Mouse (Mus musculus) forebrain, embryonic 15.5 days (tissue): Measurements from ENCODE around the gene 3110082I17Rik. TPM values are rescaled to one million over a fixed set of nuclear protein-coding genes. Genes with fewer than 3 reads are reported as not detected.

Experiments used
- ATAC-seq: fragments of 200-750 bp; cut with Nextera tagmentation; replicated peaks from 2 replicates; pipeline ENCODE4 v1.8.0; 2017; ENCODE audit warnings: mild to moderate bottlenecking, moderate TSS enrichment, moderate library complexity
- H3K27ac ChIP-seq: fragments of 300-500 bp; sonication (generic); replicated peaks from 2 replicates; pipeline ENCODE4 v1.5.1; 2015; ENCODE audit warnings: mild to moderate bottlenecking, inconsistent platforms
- H3K27me3 ChIP-seq: fragments of 300-500 bp; sonication (generic); 2 replicates; pipeline ENCODE4 v1.6.1; 2015; ENCODE audit warnings: inconsistent platforms
- H3K36me3 ChIP-seq: fragments of 300-500 bp; sonication (generic); 2 replicates; pipeline ENCODE4 v1.6.1; 2015; ENCODE audit warnings: mild to moderate bottlenecking, inconsistent platforms
- H3K4me1 ChIP-seq: fragments of 300-500 bp; sonication (generic); 2 replicates; pipeline ENCODE4 v1.6.1; 2015; ENCODE audit warnings: inconsistent platforms
- H3K4me2 ChIP-seq: fragments of 300-500 bp; sonication (generic); replicated peaks from 2 replicates; pipeline ENCODE4 v1.6.1; 2015; ENCODE audit warnings: mild to moderate bottlenecking, inconsistent platforms
- H3K4me3 ChIP-seq: fragments of 300-500 bp; sonication (generic); 2 replicates; pipeline ENCODE4 v1.5.1; 2015; ENCODE audit warnings: mild to moderate bottlenecking, inconsistent platforms
- H3K9ac ChIP-seq: fragments of 300-500 bp; sonication (generic); replicated peaks from 2 replicates; pipeline ENCODE4 v1.6.1; 2015; ENCODE audit warnings: mild to moderate bottlenecking, inconsistent platforms
- H3K9me3 ChIP-seq: fragments of 300-500 bp; sonication (generic); 2 replicates; pipeline ENCODE4 v1.6.1; 2016; ENCODE audit warnings: inconsistent platforms
- WGBS: fragments of 180-500 bp; shearing (Covaris S2); methylation state at CpG from one replicate; pipeline ENCODE4 v1.1.7; 2015; ENCODE audit warnings: mixed read lengths; 5-methylcytosine and 5-hydroxymethylcytosine counted together
- polyA plus RNA-seq: library from polyadenylated mRNA; unstranded; fragments of >200 nt; fragmentation: Nextera tagmentation; extraction: Ambion mirVana; gene quantifications from 2 replicates; pipeline ENCODE4 v1.2.1, GENCODE M21; 2015

Gene 3110082I17Rik
- polyA plus RNA-seq, 1 experiment from 2014 or later: 20.4 TPM

- no peak overlapping the region for H3K27ac ChIP-seq
Measured at GRCm38 (mm10) chr5:139332590-139333272, 127.6 kb downstream of the 3110082I17Rik start.

GRCm38 (mm10) chr5:139331742-139332141, 128.6 kb downstream of the 3110082I17Rik start:
- ATAC-seq: no peak
- Histone ChIP-seq H3K27me3 (peaks cover 7% of the 10 kb centered on the region), H3K36me3 (peaks cover 18% of the 10 kb centered on the region), H3K9me3 (no peaks in the 10 kb centered on the region), H3K4me3 (no peak overlapping the region), H3K4me2 (no peak overlapping the region), H3K4me1 (no peaks in the 10 kb centered on the region), H3K27ac (no peak overlapping the region), H3K9ac (no peak overlapping the region)
- WGBS: 21% methylated on average over 8 of the region's 8 CpGs

More at GRCm38 (mm10) chr5:139332590-139333272, 127.6 kb downstream of the 3110082I17Rik start:
- no peak overlapping the region for H3K4me2 ChIP-seq
- peaks cover 26% of the 10 kb centered on the region for H3K36me3 ChIP-seq
- H3K27me3 ChIP-seq: no peaks in the 10 kb centered on the region
- no peak overlapping the region for H3K9ac ChIP-seq
- H3K4me1 ChIP-seq: no peaks in the 10 kb centered on the region
- WGBS: 86% methylated on average over 8 of the region's 8 CpGs
- no peak overlapping the region for H3K4me3 ChIP-seq
- H3K9me3 ChIP-seq: no peaks in the 10 kb centered on the region
- no peak for ATAC-seq

- ATAC-seq: no peak
- WGBS: 77% methylated on average over 7 of the region's 7 CpGs
- H3K4me1 ChIP-seq: peaks cover 1% of the 10 kb centered on the region; the same call in 1 of the 2 replicates
Measured at GRCm38 (mm10) chr5:139330766-139331165, 129.6 kb downstream of the 3110082I17Rik start.

GRCm38 (mm10) chr5:139327634-139328020, 132.7 kb downstream of the 3110082I17Rik start:
- 77% methylated on average over 7 of the region's 7 CpGs for WGBS
- Histone ChIP-seq H3K36me3 (no peaks in the 10 kb centered on the region), H3K27ac (no peak overlapping the region), H3K4me3 (no peak overlapping the region), H3K9ac (no peak overlapping the region), H3K4me1 (peaks cover 24% of the 10 kb centered on the region), H3K9me3 (no peaks in the 10 kb centered on the region), H3K4me2 (no peak overlapping the region), H3K27me3 (peaks cover 38% of the 10 kb centered on the region)
- ATAC-seq: no peak

More at GRCm38 (mm10) chr5:139330766-139331165, 129.6 kb downstream of the 3110082I17Rik start:
- no peak overlapping the region for H3K4me2 ChIP-seq
- no peaks in the 10 kb centered on the region for H3K9me3 ChIP-seq
- no peak overlapping the region for H3K4me3 ChIP-seq
- H3K36me3 ChIP-seq: peaks cover 10% of the 10 kb centered on the region
- H3K27me3 ChIP-seq: peaks cover 16% of the 10 kb centered on the region
- no peak overlapping the region for H3K9ac ChIP-seq
- no peak overlapping the region for H3K27ac ChIP-seq

- 79% methylated on average over 7 of the region's 7 CpGs for WGBS
- ATAC-seq: no peak
Measured at GRCm38 (mm10) chr5:139326986-139327633, 133.2 kb downstream of the 3110082I17Rik start.

GRCm38 (mm10) chr5:139326111-139326696, 134.1 kb downstream of the 3110082I17Rik start:
- no peaks in the 10 kb centered on the region for H3K36me3 ChIP-seq
- no peak overlapping the region for H3K27ac ChIP-seq
- H3K4me3 ChIP-seq: peak overlapping the region; percentile 75; the same call in 1 of the 2 replicates
- H3K27me3 ChIP-seq: peaks cover 41% of the 10 kb centered on the region
- peaks cover 24% of the 10 kb centered on the region for H3K4me1 ChIP-seq
- ATAC-seq: no peak
- H3K9me3 ChIP-seq: no peaks in the 10 kb centered on the region
- H3K4me2 ChIP-seq: no peak overlapping the region
- WGBS: 58% methylated on average over 13 of the region's 13 CpGs
- H3K9ac ChIP-seq: no peak overlapping the region

More at GRCm38 (mm10) chr5:139326986-139327633, 133.2 kb downstream of the 3110082I17Rik start:
- Histone ChIP-seq H3K27ac (no peak overlapping the region), H3K36me3 (no peaks in the 10 kb centered on the region), H3K27me3 (peaks cover 41% of the 10 kb centered on the region), H3K4me1 (peaks cover 24% of the 10 kb centered on the region), H3K4me3 (no peak overlapping the region), H3K4me2 (no peak overlapping the region), H3K9me3 (no peaks in the 10 kb centered on the region), H3K9ac (no peak overlapping the region)

GRCm38 (mm10) chr5:139325395-139325966, 134.8 kb downstream of the 3110082I17Rik start, which contains the start of gene Adap1:
Gene Adap1, minus strand, starts transcription at chr5:139325622.
- peak within 1 kb of the TSS; percentile 34; the same call in 1 of the 2 replicates for H3K27ac ChIP-seq
- peak; percentile 84 for ATAC-seq
- no peaks in the 10 kb centered on the region for H3K36me3 ChIP-seq
- WGBS: 2% methylated on average over 61 of the region's 61 CpGs
- H3K4me1 ChIP-seq: peaks cover 24% of the 10 kb centered on the region
- peak within 1 kb of the TSS; percentile 75 for H3K4me3 ChIP-seq
- H3K9ac ChIP-seq: peak within 1 kb of the TSS; percentile 73
- peaks cover 41% of the 10 kb centered on the region for H3K27me3 ChIP-seq
- H3K4me2 ChIP-seq: peak within 1 kb of the TSS; percentile 93
- no peaks in the 10 kb centered on the region for H3K9me3 ChIP-seq

- Histone ChIP-seq H3K9me3 (no peaks in the 10 kb centered on the region), H3K4me3 (peak overlapping the region; percentile 75), H3K4me1 (peaks cover 24% of the 10 kb centered on the region), H3K4me2 (peak overlapping the region; percentile 93), H3K27ac (peak overlapping the region; percentile 34; the same call in 1 of the 2 replicates), H3K9ac (peak overlapping the region; percentile 73), H3K36me3 (no peaks in the 10 kb centered on the region), H3K27me3 (peaks cover 41% of the 10 kb centered on the region)
- ATAC-seq: no peak; the same call in 1 of the 2 replicates
- WGBS: 2% methylated on average over 36 of the region's 62 CpGs
Measured at GRCm38 (mm10) chr5:139324691-139325394, 135.5 kb downstream of the 3110082I17Rik start.

GRCm38 (mm10) chr5:139324045-139324491, 136.3 kb downstream of the 3110082I17Rik start:
- peak overlapping the region; percentile 73 for H3K9ac ChIP-seq
- peak overlapping the region; percentile 75 for H3K4me3 ChIP-seq
- H3K27ac ChIP-seq: no peak overlapping the region
- H3K27me3 ChIP-seq: peaks cover 41% of the 10 kb centered on the region
- no peaks in the 10 kb centered on the region for H3K9me3 ChIP-seq
- H3K4me2 ChIP-seq: peak overlapping the region; percentile 93
- H3K36me3 ChIP-seq: no peaks in the 10 kb centered on the region
- ATAC-seq: no peak; the same call in 1 of the 2 replicates
- H3K4me1 ChIP-seq: peaks cover 24% of the 10 kb centered on the region
- 65% methylated on average over 5 of the region's 5 CpGs for WGBS

- 0 out of 2 replicates have a peak overlapping the region, but pooled peaks have one; percentile 93 for H3K4me2 ChIP-seq
- no peaks in the 10 kb centered on the region for H3K9me3 ChIP-seq
- 78% methylated on average over 9 of the region's 9 CpGs for WGBS
- no peaks in the 10 kb centered on the region for H3K36me3 ChIP-seq
- no peak overlapping the region for H3K9ac ChIP-seq
- peak overlapping the region; percentile 75; the same call in 1 of the 2 replicates for H3K4me3 ChIP-seq
- no peak overlapping the region for H3K27ac ChIP-seq
- no peak for ATAC-seq
- H3K27me3 ChIP-seq: peaks cover 41% of the 10 kb centered on the region
- peaks cover 24% of the 10 kb centered on the region for H3K4me1 ChIP-seq
Measured at GRCm38 (mm10) chr5:139323260-139323924, 136.9 kb downstream of the 3110082I17Rik start.

GRCm38 (mm10) chr5:139321331-139321730, 139.0 kb downstream of the 3110082I17Rik start:
- H3K4me2 ChIP-seq: no peak overlapping the region
- no peak for ATAC-seq
- no peak overlapping the region for H3K4me3 ChIP-seq
- H3K9me3 ChIP-seq: no peaks in the 10 kb centered on the region
- no peaks in the 10 kb centered on the region for H3K36me3 ChIP-seq
- peaks cover 24% of the 10 kb centered on the region for H3K4me1 ChIP-seq
- H3K9ac ChIP-seq: no peak overlapping the region
- WGBS: 81% methylated on average over 6 of the region's 6 CpGs
- H3K27ac ChIP-seq: no peak overlapping the region
- peaks cover 31% of the 10 kb centered on the region for H3K27me3 ChIP-seq
